Mouse (Mus musculus) forebrain, embryonic 16.5 days (tissue): ENCODE results near the gene Gtpbp8. TPM values are rescaled to one million over a fixed set of nuclear protein-coding genes. Genes with fewer than 3 reads are reported as not detected.

Experiments
- ATAC-seq: fragments of 200-750 bp; cut with Nextera tagmentation; 2 replicates; pipeline ENCODE4 v1.8.0; 2017; ENCODE audit warnings: mild to moderate bottlenecking, moderate library complexity
- H3K27ac ChIP-seq: fragments of 300-500 bp; sonication (generic); 2 replicates; pipeline ENCODE4 v1.5.1; 2014; ENCODE audit warnings: low read length, control low read depth
- H3K27me3 ChIP-seq: fragments of 300-500 bp; sonication (generic); replicated peaks from 2 replicates; pipeline ENCODE4 v1.6.1; 2014; ENCODE audit warnings: low read length; ENCODE audit not compliant: control insufficient read depth, insufficient read depth
- H3K36me3 ChIP-seq: fragments of 300-500 bp; sonication (generic); 2 replicates; pipeline ENCODE4 v1.6.1; 2014; ENCODE audit not compliant: control insufficient read depth, insufficient read depth
- H3K4me1 ChIP-seq: fragments of 300-500 bp; sonication (generic); replicated peaks from 2 replicates; pipeline ENCODE4 v1.6.1; 2014; ENCODE audit warnings: low read length; ENCODE audit not compliant: control insufficient read depth, insufficient read depth
- H3K4me2 ChIP-seq: fragments of 300-500 bp; sonication (generic); 2 replicates; pipeline ENCODE4 v1.6.1; 2014; ENCODE audit warnings: mild to moderate bottlenecking, low read length, control low read depth
- H3K4me3 ChIP-seq: fragments of 300-500 bp; sonication (generic); replicated peaks from 2 replicates; pipeline ENCODE4 v1.5.1; 2014; ENCODE audit warnings: mild to moderate bottlenecking, low read length, control low read depth
- H3K9ac ChIP-seq: fragments of 300-500 bp; sonication (generic); replicated peaks from 2 replicates; pipeline ENCODE4 v1.6.1; 2014; ENCODE audit warnings: low read depth, low read length, control low read depth
- H3K9me3 ChIP-seq: fragments of 300-500 bp; sonication (generic); 2 replicates; pipeline ENCODE4 v1.6.1; 2016; ENCODE audit warnings: low read length; ENCODE audit not compliant: control insufficient read depth
- WGBS: fragments of 180-500 bp; shearing (Covaris S2); extraction: QIAGEN DNeasy Blood & Tissue Kit; methylation state at CpG from one replicate; pipeline ENCODE4 v1.1.7; 2014; 5-methylcytosine and 5-hydroxymethylcytosine counted together
- polyA plus RNA-seq: library from polyadenylated mRNA; unstranded; fragments of >200 nt; fragmentation: Nextera tagmentation; extraction: Ambion mirVana; gene quantifications from 2 replicates; pipeline ENCODE4 v1.2.1, GENCODE M21; 2015

The Gtpbp8 gene
- polyA plus RNA-seq, 1 experiment from 2014 or later, result 35.9 TPM

DNA sequence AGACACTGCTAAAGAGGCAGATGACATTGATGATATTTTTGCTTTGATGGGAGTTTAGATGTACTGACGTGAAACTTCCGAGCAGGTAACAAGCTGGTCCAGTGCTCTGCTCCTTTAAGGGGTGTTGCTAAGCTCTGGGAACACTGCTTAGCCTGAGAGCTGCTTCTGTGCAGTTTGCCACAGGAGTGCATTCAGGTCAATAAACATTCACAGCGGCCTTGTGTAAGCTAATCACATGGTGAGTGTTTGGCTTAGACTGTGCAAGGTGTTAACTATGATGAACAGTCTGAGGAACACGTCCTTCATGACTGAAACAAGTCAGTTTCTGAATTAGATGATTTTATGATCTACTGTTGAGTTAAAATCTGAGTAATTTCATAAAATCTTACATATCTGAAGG, 10.0 kb downstream of the Gtpbp8 start:
- peaks cover 41% of the 10 kb centered on the region for H3K36me3 ChIP-seq
- no peak overlapping the region for H3K4me3 ChIP-seq
- no peak overlapping the region for H3K9ac ChIP-seq
- WGBS, result 84% methylated on average over 4 of the region's 4 CpGs
- H3K4me1 ChIP-seq, result no peaks in the 10 kb centered on the region
- H3K9me3 ChIP-seq, result no peaks in the 10 kb centered on the region
- H3K27ac ChIP-seq, result no peak overlapping the region
- H3K27me3 ChIP-seq, result no peaks in the 10 kb centered on the region
- no peak overlapping the region for H3K4me2 ChIP-seq
- no peak for ATAC-seq

DNA sequence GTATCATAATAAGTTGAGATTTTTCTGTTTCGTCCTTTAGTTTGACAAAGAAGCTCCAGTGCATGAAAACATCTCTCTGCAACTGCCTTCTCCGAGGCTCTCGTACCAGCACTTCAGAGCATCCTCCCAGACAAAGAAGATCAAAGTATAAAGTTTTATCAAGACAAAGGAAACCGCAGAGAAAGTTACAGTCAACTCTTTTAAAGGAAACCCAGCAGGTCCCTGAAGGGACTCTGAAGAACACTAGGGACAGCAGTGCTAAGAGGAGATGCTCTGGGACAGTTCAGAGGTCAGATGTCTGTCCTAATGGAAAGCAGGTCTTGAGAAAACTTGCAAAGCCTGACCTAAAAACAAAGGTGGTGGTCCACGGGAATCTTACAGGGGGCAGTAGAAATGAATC, 10.5 kb downstream of the Gtpbp8 start:
- Histone ChIP-seq H3K4me3 (no peak overlapping the region), H3K9me3 (no peaks in the 10 kb centered on the region), H3K27me3 (no peaks in the 10 kb centered on the region), H3K4me1 (no peaks in the 10 kb centered on the region), H3K36me3 (peaks cover 41% of the 10 kb centered on the region), H3K9ac (no peak overlapping the region), H3K27ac (no peak overlapping the region), H3K4me2 (no peak overlapping the region)
- no peak for ATAC-seq
- WGBS, result 89% methylated on average over 5 of the region's 5 CpGs

DNA sequence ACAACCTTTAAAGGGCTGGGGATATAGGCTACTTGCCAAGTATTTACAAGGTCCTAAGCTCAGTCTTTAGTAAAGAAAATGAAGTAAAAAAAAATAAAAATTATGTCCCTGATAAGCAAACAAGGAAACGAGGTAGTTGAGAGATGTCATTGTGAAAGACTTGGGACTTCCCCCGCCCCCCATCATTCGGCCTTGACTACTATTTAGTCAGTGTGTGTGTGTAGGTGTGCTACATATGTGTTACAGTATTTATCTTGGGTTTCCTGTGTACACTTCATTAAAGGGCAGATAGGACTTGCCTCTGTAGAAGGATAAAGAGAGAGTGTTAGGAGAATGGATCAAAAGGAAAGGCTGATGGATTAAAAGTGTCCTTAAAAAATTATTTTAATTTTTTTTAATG, 12.1 kb downstream of the Gtpbp8 start:
- no peaks in the 10 kb centered on the region for H3K27me3 ChIP-seq
- H3K4me3 ChIP-seq, result no peak overlapping the region
- WGBS, result 86% methylated on average over 3 of the region's 3 CpGs
- H3K9me3 ChIP-seq, result no peaks in the 10 kb centered on the region
- H3K9ac ChIP-seq, result no peak overlapping the region
- H3K4me2 ChIP-seq, result no peak overlapping the region
- ATAC-seq, result no peak
- H3K27ac ChIP-seq, result no peak overlapping the region
- H3K4me1 ChIP-seq, result no peaks in the 10 kb centered on the region
- peaks cover 38% of the 10 kb centered on the region for H3K36me3 ChIP-seq

DNA sequence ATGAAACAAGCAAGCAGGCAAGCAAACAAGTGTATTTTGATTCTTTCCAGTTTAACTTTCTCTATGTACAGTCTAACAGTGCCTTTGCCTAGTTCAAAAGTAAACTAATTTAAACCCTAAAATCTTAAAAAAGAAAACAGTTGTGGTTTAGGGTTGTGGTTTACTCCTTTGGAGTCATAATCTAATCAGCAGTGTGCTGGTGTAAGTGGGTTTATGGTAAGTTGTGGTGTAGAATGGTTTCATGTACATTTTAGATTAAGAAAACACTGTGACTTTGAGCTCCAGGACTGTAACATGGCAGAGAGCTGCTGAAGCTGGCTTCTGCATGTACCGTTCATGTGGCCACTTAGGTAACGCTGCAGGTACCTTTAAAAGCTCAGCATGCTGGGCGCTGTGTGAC, 18.6 kb downstream of the Gtpbp8 start:
- Histone ChIP-seq H3K4me2 (no peak overlapping the region), H3K9ac (no peak overlapping the region), H3K4me3 (no peak overlapping the region), H3K9me3 (no peaks in the 10 kb centered on the region), H3K27me3 (no peaks in the 10 kb centered on the region), H3K4me1 (peaks cover 12% of the 10 kb centered on the region), H3K27ac (no peak overlapping the region), H3K36me3 (peaks cover 6% of the 10 kb centered on the region; the same call in 1 of the 2 replicates)
- ATAC-seq, result no peak
- 96% methylated on average over 3 of the region's 3 CpGs for WGBS

DNA sequence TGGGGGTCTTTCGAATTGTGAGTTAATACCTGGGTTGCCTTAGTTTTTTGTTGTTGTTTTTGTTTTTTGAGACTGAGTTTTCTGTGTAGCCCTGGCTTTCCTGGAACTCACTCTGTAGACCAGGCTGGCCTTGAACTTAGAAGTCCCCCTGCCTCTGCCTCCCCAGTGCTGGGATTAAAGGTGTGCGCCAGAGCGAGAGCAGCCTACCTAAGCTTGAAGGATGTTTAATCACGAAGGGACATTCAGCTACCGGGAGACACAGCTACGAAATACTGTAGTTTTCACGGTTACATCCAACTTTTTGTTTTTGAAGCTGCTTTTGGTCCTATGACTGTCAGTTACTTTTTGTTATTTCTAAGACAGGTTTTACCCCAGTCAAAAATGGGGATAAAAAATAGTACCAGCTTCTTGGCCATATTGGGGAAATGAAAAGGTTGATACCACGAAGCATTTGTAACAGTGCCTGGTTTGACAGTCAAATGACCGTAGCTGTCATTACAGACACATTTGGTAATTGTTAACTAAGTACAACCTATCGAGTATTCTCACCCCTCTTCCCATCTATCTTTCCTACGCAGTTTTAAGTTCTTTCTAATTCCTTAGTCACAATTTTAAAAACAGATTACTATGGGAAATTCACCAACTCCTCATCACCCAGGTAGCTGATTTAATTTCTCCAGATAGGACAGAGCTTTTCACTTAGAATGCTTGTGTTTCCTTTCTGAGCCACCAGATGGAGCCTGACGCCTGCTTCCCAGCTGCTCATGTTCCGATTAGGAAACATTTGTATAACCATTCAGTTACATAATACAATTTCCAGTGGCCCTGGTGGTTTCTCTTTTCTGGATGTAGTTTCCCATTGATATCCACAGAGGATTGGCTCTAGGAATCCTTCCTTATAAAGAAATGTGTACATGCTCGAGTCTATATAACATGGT, 20.6 kb downstream of the Gtpbp8 start:
- Histone ChIP-seq H3K36me3 (no peaks in the 10 kb centered on the region), H3K27ac (no peak overlapping the region), H3K4me3 (peak overlapping the region; percentile 82), H3K27me3 (no peaks in the 10 kb centered on the region), H3K9ac (no peak overlapping the region), H3K4me1 (peaks cover 12% of the 10 kb centered on the region), H3K4me2 (peak overlapping the region; percentile 65), H3K9me3 (no peaks in the 10 kb centered on the region)
- WGBS, result 43% methylated on average over 14 of the region's 14 CpGs
- ATAC-seq, result no peak

DNA sequence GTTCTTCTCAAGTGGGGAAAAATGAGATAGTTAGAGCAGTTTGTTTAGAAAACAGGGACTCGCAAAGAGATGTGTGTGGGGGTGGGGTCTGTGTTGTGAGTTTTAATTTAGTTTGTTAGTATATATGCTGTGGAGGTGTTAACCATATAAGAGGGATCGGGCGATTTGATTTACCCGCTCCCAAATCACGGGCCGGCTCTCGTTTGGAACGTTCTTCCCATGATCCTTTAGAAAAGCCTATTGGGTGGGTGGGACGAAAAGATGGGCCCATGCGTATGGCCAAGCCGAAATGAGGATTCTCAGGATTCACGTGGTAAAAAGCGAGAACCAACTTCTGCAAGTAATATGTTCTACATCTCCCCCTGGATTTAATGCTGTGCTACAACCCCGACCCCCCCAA, 21.3 kb downstream of the Gtpbp8 start:
- 1% methylated on average over 14 of the region's 14 CpGs for WGBS
- Histone ChIP-seq H3K36me3 (no peaks in the 10 kb centered on the region), H3K4me2 (peak overlapping the region; percentile 65), H3K27me3 (no peaks in the 10 kb centered on the region), H3K27ac (peak overlapping the region; percentile 92), H3K9ac (peak overlapping the region; percentile 81), H3K4me3 (peak overlapping the region; percentile 82), H3K4me1 (peaks cover 12% of the 10 kb centered on the region), H3K9me3 (no peaks in the 10 kb centered on the region)
- peak; percentile 37 for ATAC-seq

DNA sequence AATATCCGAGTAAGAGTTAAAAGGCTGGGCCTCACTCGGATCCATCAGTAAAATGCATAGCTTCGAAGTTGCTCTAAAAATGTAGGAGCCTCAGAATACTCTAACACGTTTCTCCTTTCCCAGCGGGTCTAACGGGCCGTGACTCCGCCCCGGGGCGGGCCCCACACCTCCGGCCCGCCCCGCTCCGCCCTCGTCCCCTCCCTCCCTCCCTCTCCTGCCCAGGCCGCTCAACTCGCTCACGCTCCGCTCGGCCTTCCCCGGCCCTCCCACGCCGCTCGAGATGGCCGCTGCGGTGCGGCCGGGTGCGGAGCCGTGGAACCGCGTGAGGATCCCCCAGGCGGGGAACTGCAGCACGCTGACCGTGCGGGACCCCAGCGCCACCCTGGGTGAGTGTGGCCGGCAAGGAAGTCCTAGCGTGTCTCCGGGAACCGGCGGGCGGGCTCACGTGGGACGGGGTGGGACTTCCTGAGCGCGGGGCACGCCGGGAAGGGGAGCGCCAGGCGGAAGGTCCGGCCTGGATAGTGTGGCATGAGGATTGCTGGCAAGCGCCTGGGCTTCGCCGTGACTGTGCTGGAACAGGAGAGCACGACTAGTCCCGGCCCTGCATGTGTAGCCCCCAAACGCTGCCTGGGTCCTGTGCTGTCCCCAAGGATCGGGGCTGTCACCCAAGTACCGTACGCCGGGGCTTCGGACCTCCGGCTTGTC, 21.9 kb downstream of the Gtpbp8 start, which contains the start of gene Nepro:
Gene Nepro, plus strand, starts transcription at position 219 of the 705 bp plus-strand sequence.
- peak; percentile 97 for ATAC-seq
- under 1% methylated on average over 63 of the region's 64 CpGs for WGBS
- Histone ChIP-seq H3K36me3 (no peaks in the 10 kb centered on the region), H3K9ac (peak within 1 kb of the TSS; percentile 81), H3K4me3 (peak within 1 kb of the TSS; percentile 82), H3K27me3 (no peaks in the 10 kb centered on the region), H3K27ac (peak within 1 kb of the TSS; percentile 92), H3K4me2 (peak within 1 kb of the TSS; percentile 65), H3K4me1 (peaks cover 12% of the 10 kb centered on the region), H3K9me3 (no peaks in the 10 kb centered on the region)

DNA sequence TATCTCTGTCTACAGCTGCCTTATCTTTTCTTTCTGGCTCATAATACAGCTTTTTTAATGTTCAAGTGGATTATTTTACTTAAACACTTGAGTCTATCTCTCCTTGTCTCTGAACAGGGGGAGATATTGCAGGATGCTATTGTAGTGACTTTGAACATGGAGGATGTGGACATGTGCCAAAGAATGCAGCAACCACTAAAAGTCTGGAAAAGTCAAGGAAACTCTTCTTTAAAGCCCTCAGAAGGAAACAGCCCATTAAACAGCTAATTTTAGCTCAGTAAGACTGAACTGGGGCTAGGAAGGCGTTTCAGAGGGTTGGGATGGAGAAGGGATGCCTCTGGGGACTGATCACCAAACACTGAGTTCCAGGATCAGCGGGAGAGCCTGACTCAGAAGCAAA, 23.5 kb downstream of the Gtpbp8 start:
- 87% methylated on average over 2 of the region's 2 CpGs for WGBS
- no peak for ATAC-seq

DNA sequence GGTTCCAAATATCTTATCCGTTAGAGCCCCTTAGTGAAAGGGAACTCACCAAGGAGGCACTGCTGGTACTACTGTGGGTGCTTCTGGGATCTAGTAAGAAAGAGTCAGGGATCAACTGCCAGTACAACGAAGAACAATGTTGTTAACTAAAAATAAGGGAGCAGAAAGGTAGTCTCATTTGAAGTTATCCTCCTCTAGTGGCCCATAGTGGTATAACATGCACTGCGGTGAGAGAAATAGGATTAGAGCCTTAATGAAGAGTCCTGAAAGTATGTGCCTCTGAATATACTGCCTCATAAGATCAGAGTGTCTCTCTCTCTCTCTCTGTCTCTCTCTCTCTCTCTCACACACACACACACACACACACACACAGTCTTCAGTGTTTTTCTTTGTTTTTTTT, 25.6 kb downstream of the Gtpbp8 start:
- Histone ChIP-seq H3K27me3 (no peaks in the 10 kb centered on the region), H3K4me1 (peaks cover 15% of the 10 kb centered on the region), H3K9ac (no peak overlapping the region), H3K27ac (no peak overlapping the region), H3K9me3 (no peaks in the 10 kb centered on the region), H3K36me3 (no peaks in the 10 kb centered on the region), H3K4me3 (no peak overlapping the region), H3K4me2 (no peak overlapping the region)
- WGBS, result 69% methylated on average over 3 of the region's 3 CpGs
- no peak for ATAC-seq

More for the DNA sequence above, 23.5 kb downstream of the Gtpbp8 start:
- no peak overlapping the region for H3K4me2 ChIP-seq
- no peak overlapping the region for H3K27ac ChIP-seq
- H3K27me3 ChIP-seq, result no peaks in the 10 kb centered on the region
- no peak overlapping the region for H3K4me3 ChIP-seq
- H3K36me3 ChIP-seq, result no peaks in the 10 kb centered on the region
- no peaks in the 10 kb centered on the region for H3K9me3 ChIP-seq
- peaks cover 12% of the 10 kb centered on the region for H3K4me1 ChIP-seq
- no peak overlapping the region for H3K9ac ChIP-seq
